Mouse (Mus musculus): ENCODE results near the gene Vps37b.

The Vps37b gene

GRCm38 (mm10) chr5:124045453-124046010 lies 13.5 kb upstream of the Vps37b start:
- DNase-seq (ENCODE audit: low spot score): no peak

GRCm38 (mm10) chr5:124043999-124044398 lies 11.9 kb upstream of the Vps37b start:
- DNase-seq (ENCODE audit: low spot score): no peak

- peak; percentile 80 for DNase-seq (ENCODE audit: low spot score)
Measured at GRCm38 (mm10) chr5:124043212-124043978, 11.3 kb upstream of the Vps37b start.

GRCm38 (mm10) chr5:124041097-124041496 lies 9.0 kb upstream of the Vps37b start:
- no peak for DNase-seq (ENCODE audit: low spot score)

- DNase-seq (ENCODE audit: low spot score): no peak
Measured at GRCm38 (mm10) chr5:124039602-124040001, 7.5 kb upstream of the Vps37b start.

GRCm38 (mm10) chr5:124036836-124037235 lies 4.8 kb upstream of the Vps37b start:
- DNase-seq (ENCODE audit: low spot score): peak; percentile 78

- peak; percentile 35 for DNase-seq (ENCODE audit: low spot score)
Measured at GRCm38 (mm10) chr5:124036341-124036740, 4.3 kb upstream of the Vps37b start.

GRCm38 (mm10) chr5:124035806-124036205 lies 3.7 kb upstream of the Vps37b start:
- no peak for DNase-seq (ENCODE audit: low spot score)

GRCm38 (mm10) chr5:124035406-124035805 lies 3.3 kb upstream of the Vps37b start:
- no peak for DNase-seq (ENCODE audit: low spot score)

GRCm38 (mm10) chr5:124034471-124034870 lies 2.4 kb upstream of the Vps37b start:
- DNase-seq (ENCODE audit: low spot score): no peak

GRCm38 (mm10) chr5:124031068-124031955 lies 758 bp downstream of the Vps37b start:
- peak; percentile 61 for DNase-seq (ENCODE audit: low spot score)

GRCm38 (mm10) chr5:124030386-124031067 lies 1.5 kb downstream of the Vps37b start:
- no peak for DNase-seq (ENCODE audit: low spot score)

- no peak for DNase-seq (ENCODE audit: low spot score)
Measured at GRCm38 (mm10) chr5:124029220-124030035, 2.6 kb downstream of the Vps37b start.

GRCm38 (mm10) chr5:124028680-124029079 lies 3.4 kb downstream of the Vps37b start:
- no peak for DNase-seq (ENCODE audit: low spot score)

- DNase-seq (ENCODE audit: low spot score): no peak
Measured at GRCm38 (mm10) chr5:124027702-124028470, 4.2 kb downstream of the Vps37b start.

- no peak for DNase-seq (ENCODE audit: low spot score)
Measured at GRCm38 (mm10) chr5:124026568-124026967, 5.5 kb downstream of the Vps37b start.

GRCm38 (mm10) chr5:124025587-124026441 lies 6.3 kb downstream of the Vps37b start:
- no peak for DNase-seq (ENCODE audit: low spot score)

GRCm38 (mm10) chr5:124025146-124025545 lies 6.9 kb downstream of the Vps37b start:
- peak; percentile 51 for DNase-seq (ENCODE audit: low spot score)

GRCm38 (mm10) chr5:124024677-124025076 lies 7.4 kb downstream of the Vps37b start:
- no peak for DNase-seq (ENCODE audit: low spot score)

All from embryo, embryonic 10.5 days (tissue).